Mouse (Mus musculus) heart, embryonic 12.5 days (tissue): ENCODE results near the gene Scfd2. TPM values are rescaled to one million over a fixed set of nuclear protein-coding genes. Genes with fewer than 3 reads are reported as not detected.

Source experiments
- ATAC-seq: fragments of 200-750 bp; cut with Nextera tagmentation; 2 replicates; pipeline ENCODE4 v1.8.0; 2017; ENCODE audit warnings: moderate TSS enrichment, moderate library complexity; ENCODE audit not compliant: insufficient number of reproducible peaks, low FRiP score
- H3K27ac ChIP-seq: fragments of 300-500 bp; sonication (generic); 2 replicates; pipeline ENCODE4 v1.5.1; 2016; ENCODE audit warnings: mild to moderate bottlenecking, moderate library complexity; ENCODE audit not compliant: poor library complexity, severe bottlenecking
- H3K27me3 ChIP-seq: fragments of 300-500 bp; sonication (generic); replicated peaks from 2 replicates; pipeline ENCODE4 v1.6.1; 2016; ENCODE audit warnings: mild to moderate bottlenecking, moderate library complexity
- H3K36me3 ChIP-seq: fragments of 300-500 bp; sonication (generic); 2 replicates; pipeline ENCODE4 v1.6.1; 2016; ENCODE audit warnings: mild to moderate bottlenecking, moderate library complexity
- H3K4me1 ChIP-seq: fragments of 300-500 bp; sonication (generic); replicated peaks from 2 replicates; pipeline ENCODE4 v1.6.1; 2016; ENCODE audit warnings: mild to moderate bottlenecking
- H3K4me2 ChIP-seq: fragments of 300-500 bp; sonication (generic); 2 replicates; pipeline ENCODE4 v1.6.1; 2016; ENCODE audit warnings: mild to moderate bottlenecking, moderate library complexity
- H3K4me3 ChIP-seq: fragments of 300-500 bp; sonication (generic); 2 replicates; pipeline ENCODE4 v1.5.1; 2016; ENCODE audit warnings: mild to moderate bottlenecking
- H3K9ac ChIP-seq: fragments of 300-500 bp; sonication (generic); 2 replicates; pipeline ENCODE4 v1.6.1; 2016; ENCODE audit warnings: mild to moderate bottlenecking, moderate library complexity
- H3K9me3 ChIP-seq: fragments of 300-500 bp; sonication (generic); replicated peaks from 2 replicates; pipeline ENCODE4 v1.6.1; 2016; ENCODE audit warnings: mild to moderate bottlenecking, moderate library complexity
- WGBS: fragments of 180-500 bp; shearing (Covaris S2); methylation state at CpG from one replicate; pipeline ENCODE4 v1.1.7; 2016; 5-methylcytosine and 5-hydroxymethylcytosine counted together
- polyA plus RNA-seq: library from polyadenylated mRNA; unstranded; fragments of >200 nt; fragmentation: Nextera tagmentation; extraction: Ambion mirVana; gene quantifications from 2 replicates; pipeline ENCODE4 v1.2.1, GENCODE M21; 2016

Scfd2 gene
- 13.6 and 17.2 TPM in 2 replicates for polyA plus RNA-seq

GRCm38 (mm10) chr5:74531630-74532280, at the start of gene Scfd2:
Scfd2 (minus strand) TSS chr5:74531759.
- H3K27me3 ChIP-seq: no peaks in the 10 kb centered on the region
- H3K27ac ChIP-seq: peak within 1 kb of the TSS; percentile 57
- H3K9me3 ChIP-seq: no peaks in the 10 kb centered on the region
- H3K36me3 ChIP-seq: no peaks in the 10 kb centered on the region
- peak within 1 kb of the TSS; percentile 82 for H3K9ac ChIP-seq
- peak within 1 kb of the TSS; percentile 98 for H3K4me2 ChIP-seq
- peak; percentile 87 for ATAC-seq
- peak within 1 kb of the TSS; percentile 75 for H3K4me3 ChIP-seq
- WGBS: 6% methylated on average over 35 of the region's 35 CpGs
- peaks cover 23% of the 10 kb centered on the region for H3K4me1 ChIP-seq

GRCm38 (mm10) chr5:74571767-74572166, 40.2 kb upstream of the Scfd2 start:
- Histone ChIP-seq H3K4me1 (peaks cover 4% of the 10 kb centered on the region; the same call in 1 of the 2 replicates), H3K9me3 (no peaks in the 10 kb centered on the region), H3K9ac (no peak overlapping the region), H3K4me2 (no peak overlapping the region), H3K36me3 (peaks cover 36% of the 10 kb centered on the region), H3K4me3 (no peak overlapping the region), H3K27ac (no peak overlapping the region), H3K27me3 (no peaks in the 10 kb centered on the region)
- no peak for ATAC-seq
- 88% methylated on average over 6 of the region's 6 CpGs for WGBS

- Histone ChIP-seq H3K4me1 (peaks cover 5% of the 10 kb centered on the region), H3K4me3 (no peak overlapping the region), H3K4me2 (no peak overlapping the region), H3K27me3 (no peaks in the 10 kb centered on the region), H3K36me3 (peaks cover 56% of the 10 kb centered on the region), H3K9me3 (no peaks in the 10 kb centered on the region), H3K9ac (no peak overlapping the region), H3K27ac (no peak overlapping the region)
- ATAC-seq: no peak
- 83% methylated on average over 1 of the region's 1 CpGs for WGBS
These were observed 29.6 kb upstream of the Scfd2 start for GRCm38 (mm10) chr5:74561151-74561550.

GRCm38 (mm10) chr5:74549566-74549965, 18.0 kb upstream of the Scfd2 start:
- H3K4me3 ChIP-seq: no peak overlapping the region
- H3K4me1 ChIP-seq: peaks cover 6% of the 10 kb centered on the region; the same call in 1 of the 2 replicates
- H3K27me3 ChIP-seq: no peaks in the 10 kb centered on the region
- WGBS: 81% methylated on average over 8 of the region's 8 CpGs
- no peak overlapping the region for H3K27ac ChIP-seq
- no peak overlapping the region for H3K4me2 ChIP-seq
- H3K36me3 ChIP-seq: peaks cover 63% of the 10 kb centered on the region
- no peaks in the 10 kb centered on the region for H3K9me3 ChIP-seq
- no peak for ATAC-seq
- no peak overlapping the region for H3K9ac ChIP-seq

GRCm38 (mm10) chr5:74545606-74546005, 14.0 kb upstream of the Scfd2 start:
- Histone ChIP-seq H3K27me3 (no peaks in the 10 kb centered on the region), H3K9me3 (no peaks in the 10 kb centered on the region), H3K36me3 (peaks cover 65% of the 10 kb centered on the region), H3K9ac (no peak overlapping the region), H3K4me2 (no peak overlapping the region), H3K4me3 (no peak overlapping the region), H3K27ac (no peak overlapping the region), H3K4me1 (peaks cover 6% of the 10 kb centered on the region; the same call in 1 of the 2 replicates)
- WGBS: 94% methylated on average over 4 of the region's 4 CpGs
- ATAC-seq: no peak

- H3K9ac ChIP-seq: peak overlapping the region; percentile 97
- H3K27me3 ChIP-seq: no peaks in the 10 kb centered on the region
- 43% methylated on average over 12 of the region's 12 CpGs for WGBS
- peak overlapping the region; percentile 98 for H3K4me3 ChIP-seq
- no peak for ATAC-seq
- peak overlapping the region; percentile 74 for H3K4me2 ChIP-seq
- H3K4me1 ChIP-seq: peaks cover 20% of the 10 kb centered on the region
- no peaks in the 10 kb centered on the region for H3K9me3 ChIP-seq
- H3K36me3 ChIP-seq: peaks cover 14% of the 10 kb centered on the region
- H3K27ac ChIP-seq: peak overlapping the region; percentile 92; the same call in 1 of the 2 replicates
These were observed 4.8 kb upstream of the Scfd2 start for GRCm38 (mm10) chr5:74536180-74536947.

GRCm38 (mm10) chr5:74535240-74536021, 3.9 kb upstream of the Scfd2 start, which contains the start of gene Fip1l1:
Fip1l1 (plus strand) TSS chr5:74535449.
- H3K4me2 ChIP-seq: peak within 1 kb of the TSS; percentile 74
- peak within 1 kb of the TSS; percentile 92 for H3K27ac ChIP-seq
- H3K9me3 ChIP-seq: no peaks in the 10 kb centered on the region
- peak within 1 kb of the TSS; percentile 98 for H3K4me3 ChIP-seq
- no peaks in the 10 kb centered on the region for H3K27me3 ChIP-seq
- peaks cover 26% of the 10 kb centered on the region for H3K4me1 ChIP-seq
- peak within 1 kb of the TSS; percentile 97 for H3K9ac ChIP-seq
- ATAC-seq: peak; percentile 90
- H3K36me3 ChIP-seq: peaks cover 14% of the 10 kb centered on the region
- under 1% methylated on average over 59 of the region's 73 CpGs for WGBS

GRCm38 (mm10) chr5:74530785-74531184, 774 bp downstream of the Scfd2 start:
- Histone ChIP-seq H3K27me3 (no peaks in the 10 kb centered on the region), H3K4me2 (peak overlapping the region; percentile 98), H3K4me1 (peaks cover 21% of the 10 kb centered on the region), H3K36me3 (no peaks in the 10 kb centered on the region), H3K9me3 (no peaks in the 10 kb centered on the region), H3K27ac (no peak overlapping the region), H3K4me3 (peak overlapping the region; percentile 75), H3K9ac (peak overlapping the region; percentile 82)
- ATAC-seq: no peak
- 19% methylated on average over 16 of the region's 16 CpGs for whole genome bisulfite sequencing

- Histone ChIP-seq H3K9me3 (no peaks in the 10 kb centered on the region), H3K9ac (no peak overlapping the region), H3K4me1 (peaks cover 15% of the 10 kb centered on the region), H3K36me3 (no peaks in the 10 kb centered on the region), H3K27me3 (no peaks in the 10 kb centered on the region), H3K4me3 (no peak overlapping the region), H3K4me2 (no peak overlapping the region), H3K27ac (no peak overlapping the region)
- 77% methylated on average over 5 of the region's 5 CpGs for WGBS
- ATAC-seq: no peak
These were observed 4.5 kb downstream of the Scfd2 start for GRCm38 (mm10) chr5:74527025-74527424.

GRCm38 (mm10) chr5:74511686-74512085, 19.9 kb downstream of the Scfd2 start:
- H3K27ac ChIP-seq: no peak overlapping the region
- no peak for ATAC-seq
- no peak overlapping the region for H3K9ac ChIP-seq
- no peak overlapping the region for H3K4me2 ChIP-seq
- H3K27me3 ChIP-seq: no peaks in the 10 kb centered on the region
- H3K4me3 ChIP-seq: no peak overlapping the region
- H3K4me1 ChIP-seq: no peaks in the 10 kb centered on the region
- H3K36me3 ChIP-seq: peaks cover 5% of the 10 kb centered on the region
- H3K9me3 ChIP-seq: no peaks in the 10 kb centered on the region

- WGBS: 76% methylated on average over 3 of the region's 3 CpGs
- Histone ChIP-seq H3K36me3 (no peaks in the 10 kb centered on the region), H3K27ac (no peak overlapping the region), H3K4me2 (no peak overlapping the region), H3K9me3 (no peaks in the 10 kb centered on the region), H3K27me3 (no peaks in the 10 kb centered on the region), H3K4me1 (no peaks in the 10 kb centered on the region), H3K4me3 (no peak overlapping the region), H3K9ac (no peak overlapping the region)
- no peak for ATAC-seq
These were observed 38.9 kb downstream of the Scfd2 start for GRCm38 (mm10) chr5:74492705-74493104.
